Mouse (Mus musculus) neural tube, embryonic 14.5 days (tissue): ENCODE measurements at regions not wholly inside any gene's neighbourhood (a gene's known extent, or its start where the extent isn't known, plus 50 kb on each side); places are given as distances from the start of the nearest gene placed in this dataset.

Source experiments
- ATAC-seq: fragments of 200-750 bp; cut with Nextera tagmentation; 2 replicates; pipeline ENCODE4 v1.8.0; 2017; ENCODE audit warnings: low read depth, mild to moderate bottlenecking, moderate TSS enrichment, moderate library complexity
- H3K27ac ChIP-seq: fragments of 300-500 bp; sonication (generic); 2 replicates; pipeline ENCODE4 v1.5.1; 2014; ENCODE audit warnings: low read depth, mild to moderate bottlenecking, control low read depth, low read length, moderate library complexity, mixed read lengths
- H3K27me3 ChIP-seq: fragments of 300-500 bp; sonication (generic); 2 replicates; pipeline ENCODE4 v1.6.1; 2014; ENCODE audit warnings: low read length; ENCODE audit not compliant: control insufficient read depth, insufficient read depth
- H3K36me3 ChIP-seq: fragments of 300-500 bp; sonication (generic); 2 replicates; pipeline ENCODE4 v1.6.1; 2014; ENCODE audit warnings: low read length, mixed read lengths; ENCODE audit not compliant: control insufficient read depth, insufficient read depth
- H3K4me1 ChIP-seq: fragments of 300-500 bp; sonication (generic); 2 replicates; pipeline ENCODE4 v1.6.1; 2014; ENCODE audit warnings: low read length; ENCODE audit not compliant: control insufficient read depth, insufficient read depth
- H3K4me2 ChIP-seq: fragments of 300-500 bp; sonication (generic); 2 replicates; pipeline ENCODE4 v1.6.1; 2014; ENCODE audit warnings: mild to moderate bottlenecking, low read depth, low read length, control low read depth
- H3K4me3 ChIP-seq: fragments of 300-500 bp; sonication (generic); 2 replicates; pipeline ENCODE4 v1.5.1; 2014; ENCODE audit warnings: low read depth, low read length, control low read depth, mixed read lengths
- H3K9ac ChIP-seq: fragments of 300-500 bp; sonication (generic); replicated peaks from 2 replicates; pipeline ENCODE4 v1.6.1; 2014; ENCODE audit warnings: low read depth, mild to moderate bottlenecking, control low read depth, low read length, mixed read lengths
- H3K9me3 ChIP-seq: fragments of 300-500 bp; sonication (generic); 2 replicates; pipeline ENCODE4 v1.6.1; 2016; ENCODE audit warnings: low read length; ENCODE audit not compliant: control insufficient read depth
- WGBS: fragments of 180-500 bp; shearing (Covaris S2); extraction: QIAGEN DNeasy Blood & Tissue Kit; methylation state at CpG from one replicate; pipeline ENCODE4 v1.1.7; 2014; 5-methylcytosine and 5-hydroxymethylcytosine counted together

- no peak for ATAC-seq
- H3K4me1 ChIP-seq: no peaks in the 10 kb centered on the region
- WGBS: 91% methylated on average over 5 of the region's 5 CpGs
- no peaks in the 10 kb centered on the region for H3K27me3 ChIP-seq
- H3K9me3 ChIP-seq: no peaks in the 10 kb centered on the region
- H3K4me2 ChIP-seq: no peak overlapping the region
- H3K9ac ChIP-seq: no peak overlapping the region
- H3K4me3 ChIP-seq: no peak overlapping the region
- H3K27ac ChIP-seq: no peak overlapping the region
- no peaks in the 10 kb centered on the region for H3K36me3 ChIP-seq
Measured at GRCm38 (mm10) chr13:38281712-38282111, 63.2 kb upstream of the Bmp6 start.

- no peak overlapping the region for H3K4me3 ChIP-seq
- no peaks in the 10 kb centered on the region for H3K27me3 ChIP-seq
- peaks cover 6% of the 10 kb centered on the region; the same call in 1 of the 2 replicates for H3K4me1 ChIP-seq
- H3K36me3 ChIP-seq: no peaks in the 10 kb centered on the region
- no peak overlapping the region for H3K4me2 ChIP-seq
- 91% methylated on average over 3 of the region's 3 CpGs for WGBS
- no peaks in the 10 kb centered on the region for H3K9me3 ChIP-seq
- no peak overlapping the region for H3K9ac ChIP-seq
- no peak for ATAC-seq
- H3K27ac ChIP-seq: no peak overlapping the region
Measured at GRCm38 (mm10) chr13:38287960-38288359, 56.9 kb upstream of the Bmp6 start.

GRCm38 (mm10) chr13:38288572-38289440 lies 56.1 kb upstream of the Bmp6 start:
- Histone ChIP-seq H3K9ac (no peak overlapping the region), H3K9me3 (no peaks in the 10 kb centered on the region), H3K27ac (no peak overlapping the region), H3K4me1 (peaks cover 6% of the 10 kb centered on the region; the same call in 1 of the 2 replicates), H3K4me2 (no peak overlapping the region), H3K27me3 (no peaks in the 10 kb centered on the region), H3K36me3 (no peaks in the 10 kb centered on the region), H3K4me3 (no peak overlapping the region)
- ATAC-seq: no peak
- 82% methylated on average over 14 of the region's 14 CpGs for WGBS

GRCm38 (mm10) chr13:38290287-38290941 lies 54.5 kb upstream of the Bmp6 start:
- Histone ChIP-seq H3K4me2 (peak overlapping the region; percentile 30), H3K4me1 (peaks cover 6% of the 10 kb centered on the region; the same call in 1 of the 2 replicates), H3K4me3 (no peak overlapping the region), H3K27ac (no peak overlapping the region), H3K9me3 (no peaks in the 10 kb centered on the region), H3K36me3 (no peaks in the 10 kb centered on the region), H3K27me3 (no peaks in the 10 kb centered on the region), H3K9ac (no peak overlapping the region)
- no peak; the same call in 1 of the 2 replicates for ATAC-seq
- 21% methylated on average over 19 of the region's 21 CpGs for WGBS

- no peaks in the 10 kb centered on the region for H3K27me3 ChIP-seq
- H3K9ac ChIP-seq: no peak overlapping the region
- no peak overlapping the region for H3K27ac ChIP-seq
- peaks cover 6% of the 10 kb centered on the region; the same call in 1 of the 2 replicates for H3K4me1 ChIP-seq
- H3K9me3 ChIP-seq: no peaks in the 10 kb centered on the region
- WGBS: 92% methylated on average over 4 of the region's 4 CpGs
- no peak overlapping the region for H3K4me2 ChIP-seq
- no peak overlapping the region for H3K4me3 ChIP-seq
- no peak for ATAC-seq
- H3K36me3 ChIP-seq: no peaks in the 10 kb centered on the region
Measured at GRCm38 (mm10) chr13:38291487-38291886, 53.4 kb upstream of the Bmp6 start.
